Mouse (Mus musculus): ENCODE measurements around the gene Gm21411. TPM values are rescaled to one million over a fixed set of nuclear protein-coding genes. Genes with fewer than 3 reads are reported as not detected.

Gene Gm21411
- polyA plus RNA-seq, 1 experiment from 2014 or later: not detected

Other genes starting within 250 kb of the Gm21411 start
- gene Zfp989, start 62.4 kb upstream of the Gm21411 start, polyA plus RNA-seq (2014; fragmentation: Nextera tagmentation; extraction: Ambion mirVana): 0.21 and 0.50 TPM in 2 replicates
- gene Rex2, start 112.3 kb upstream of the Gm21411 start, polyA plus RNA-seq (2014; fragmentation: Nextera tagmentation; extraction: Ambion mirVana): not detected in 2 replicates
- gene Zfp991, start 222.4 kb upstream of the Gm21411 start, polyA plus RNA-seq (2014; fragmentation: Nextera tagmentation; extraction: Ambion mirVana): 7.6 and 8.3 TPM in 2 replicates